Mouse (Mus musculus) kidney, embryonic 14.5 days (tissue): ENCODE measurements around the gene Gp1ba. TPM values are rescaled to one million over a fixed set of nuclear protein-coding genes. Genes with fewer than 3 reads are reported as not detected.

Source experiments
- ATAC-seq: fragments of 200-750 bp; cut with Nextera tagmentation; 2 replicates; pipeline ENCODE4 v1.8.0; 2017; ENCODE audit warnings: moderate number of reproducible peaks, mild to moderate bottlenecking, moderate TSS enrichment, moderate library complexity; ENCODE audit not compliant: low FRiP score, low TSS enrichment
- H3K27ac ChIP-seq: fragments of 300-500 bp; sonication (generic); 2 replicates; pipeline ENCODE4 v1.5.1; 2014; ENCODE audit warnings: low read depth, mild to moderate bottlenecking, low read length, moderate library complexity, mixed read lengths
- H3K27me3 ChIP-seq: fragments of 300-500 bp; sonication (generic); 2 replicates; pipeline ENCODE4 v1.6.1; 2014; ENCODE audit warnings: mild to moderate bottlenecking, low read length; ENCODE audit not compliant: control insufficient read depth, insufficient read depth
- H3K36me3 ChIP-seq: fragments of 300-500 bp; sonication (generic); 2 replicates; pipeline ENCODE4 v1.6.1; 2014; ENCODE audit warnings: low read length, mixed read lengths; ENCODE audit not compliant: control insufficient read depth, insufficient read depth
- H3K4me1 ChIP-seq: fragments of 300-500 bp; sonication (generic); 2 replicates; pipeline ENCODE4 v1.6.1; 2014; ENCODE audit warnings: low read length, mixed read lengths; ENCODE audit not compliant: control insufficient read depth, insufficient read depth
- H3K4me2 ChIP-seq: fragments of 300-500 bp; sonication (generic); replicated peaks from 2 replicates; pipeline ENCODE4 v1.6.1; 2014; ENCODE audit warnings: low read depth, mild to moderate bottlenecking, low read length
- H3K4me3 ChIP-seq: fragments of 300-500 bp; sonication (generic); 2 replicates; pipeline ENCODE4 v1.5.1; 2014; ENCODE audit warnings: mild to moderate bottlenecking, low read length
- H3K9ac ChIP-seq: fragments of 300-500 bp; sonication (generic); 2 replicates; pipeline ENCODE4 v1.6.1; 2014; ENCODE audit warnings: low read depth, mild to moderate bottlenecking, low read length, moderate library complexity
- H3K9me3 ChIP-seq: fragments of 300-500 bp; sonication (generic); 2 replicates; pipeline ENCODE4 v1.6.1; 2016; ENCODE audit warnings: low read length; ENCODE audit not compliant: control insufficient read depth
- WGBS: fragments of 180-500 bp; shearing (Covaris S2); extraction: QIAGEN DNeasy Blood & Tissue Kit; methylation state at CpG from one replicate; pipeline ENCODE4 v1.1.7; 2014; 5-methylcytosine and 5-hydroxymethylcytosine counted together
- polyA plus RNA-seq: library from polyadenylated mRNA; unstranded; fragments of >200 nt; fragmentation: Nextera tagmentation; extraction: Ambion mirVana; gene quantifications from 2 replicates; pipeline ENCODE4 v1.2.1, GENCODE M21; 2014

Gene Gp1ba
- 0.29 and 0.35 TPM in 2 replicates for polyA plus RNA-seq

DNA sequence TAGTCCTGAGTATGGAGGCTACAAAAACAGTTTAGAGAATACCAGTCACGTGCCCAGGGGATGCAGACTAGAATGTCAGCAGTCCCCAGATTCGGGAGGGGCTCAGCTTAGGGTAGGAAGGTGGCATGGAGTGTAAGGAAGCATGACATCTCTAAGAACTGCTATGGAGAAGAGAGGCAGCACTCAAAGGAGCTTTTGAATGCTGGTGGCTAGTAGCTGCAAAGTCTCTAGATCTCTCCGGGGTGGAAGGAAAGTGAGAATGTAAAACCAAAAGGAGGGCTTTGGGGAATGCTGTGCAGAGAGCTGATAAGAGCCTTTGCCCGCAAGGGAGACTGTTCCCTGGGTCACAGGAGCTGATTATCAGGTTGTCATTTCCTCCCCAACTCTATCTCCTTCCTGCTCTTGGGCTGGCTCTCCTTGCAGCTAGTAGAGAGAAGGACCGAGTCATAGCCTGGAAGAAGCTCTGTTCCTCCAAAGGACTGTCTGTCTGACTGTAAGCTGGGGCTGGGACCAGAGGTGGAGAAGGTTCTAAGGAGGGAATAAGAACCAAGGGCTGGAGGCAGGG, at the start of gene Gp1ba:
Gene Gp1ba (plus strand): TSS at position 409 of the 565 bp plus-strand sequence.
- Histone ChIP-seq H3K4me2 (no peak within 1 kb of the TSS), H3K27ac (no peak within 1 kb of the TSS), H3K9me3 (no peaks in the 10 kb centered on the region), H3K4me3 (no peak within 1 kb of the TSS), H3K4me1 (no peaks in the 10 kb centered on the region), H3K36me3 (peaks cover 7% of the 10 kb centered on the region; the same call in 1 of the 2 replicates), H3K9ac (peak within 1 kb of the TSS; percentile 31; the same call in 1 of the 2 replicates), H3K27me3 (no peaks in the 10 kb centered on the region)
- WGBS, result 43% methylated on average over 5 of the region's 5 CpGs
- no peak for ATAC-seq

DNA sequence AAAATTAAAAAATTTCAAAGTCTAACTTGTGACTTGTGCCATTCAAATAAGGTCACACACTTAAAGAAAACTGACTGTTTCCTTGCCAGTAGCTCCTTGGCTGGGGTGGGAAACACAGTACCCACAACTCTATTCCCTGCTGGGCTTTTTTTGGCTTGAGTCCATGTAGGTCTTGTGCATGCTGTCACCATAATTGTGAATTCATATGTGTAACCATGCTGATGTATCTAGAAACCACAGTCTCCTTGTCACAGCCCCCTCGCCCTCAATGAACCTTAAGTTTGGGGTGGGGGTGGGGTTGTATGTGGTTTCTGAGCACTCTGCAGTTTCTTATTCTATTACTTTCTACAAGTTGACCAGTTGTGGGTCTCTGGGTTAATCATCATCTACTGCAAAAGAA, 47.2 kb upstream of the Gp1ba start:
- no peaks in the 10 kb centered on the region for H3K36me3 ChIP-seq
- H3K4me3 ChIP-seq, result no peak overlapping the region
- H3K27ac ChIP-seq, result no peak overlapping the region
- H3K9me3 ChIP-seq, result no peaks in the 10 kb centered on the region
- H3K9ac ChIP-seq, result no peak overlapping the region
- WGBS, result 79% methylated on average over 1 of the region's 1 CpGs
- H3K4me1 ChIP-seq, result no peaks in the 10 kb centered on the region
- no peak for ATAC-seq
- H3K4me2 ChIP-seq, result no peak overlapping the region
- no peaks in the 10 kb centered on the region for H3K27me3 ChIP-seq

DNA sequence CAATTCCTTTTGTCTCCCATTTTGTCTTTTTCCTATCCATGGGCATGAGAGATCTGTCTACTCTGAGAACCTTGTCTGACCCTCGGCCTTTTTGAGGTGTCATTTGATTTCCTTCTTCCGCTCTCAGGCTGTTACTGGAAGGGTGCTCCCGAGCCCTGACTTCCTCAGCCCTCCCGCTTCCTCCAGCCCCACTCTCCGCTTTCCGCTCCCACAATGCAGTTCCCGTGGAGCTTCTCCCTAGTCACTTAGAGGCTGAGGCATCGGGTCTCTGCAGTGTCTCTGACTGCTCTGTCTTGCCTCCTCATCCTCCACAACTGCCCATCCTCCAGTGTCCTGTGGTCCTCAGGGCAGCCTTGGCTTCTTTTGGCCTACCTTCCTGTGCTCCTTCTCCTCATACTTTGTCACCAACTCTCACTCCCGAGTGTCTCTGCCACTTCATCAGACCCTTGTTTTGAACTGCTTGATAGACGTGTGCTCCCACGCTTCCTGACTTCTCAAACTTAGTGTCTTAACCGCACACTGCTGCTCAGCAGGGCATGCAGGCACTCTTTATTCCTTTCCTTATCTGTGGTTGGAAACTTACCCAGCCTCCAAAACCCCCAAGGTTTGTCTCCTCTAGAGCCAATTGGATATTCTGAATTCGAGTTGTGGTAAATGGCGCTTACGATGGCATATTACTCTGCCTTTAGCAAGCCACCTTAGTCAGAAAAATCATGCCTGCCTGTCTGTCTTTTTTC, 44.5 kb upstream of the Gp1ba start:
- 74% methylated on average over 15 of the region's 15 CpGs for WGBS
- Histone ChIP-seq H3K4me1 (no peaks in the 10 kb centered on the region), H3K4me2 (no peak overlapping the region), H3K36me3 (peaks cover 21% of the 10 kb centered on the region), H3K9ac (no peak overlapping the region), H3K27me3 (no peaks in the 10 kb centered on the region), H3K4me3 (no peak overlapping the region), H3K9me3 (no peaks in the 10 kb centered on the region), H3K27ac (no peak overlapping the region)
- ATAC-seq, result no peak

DNA sequence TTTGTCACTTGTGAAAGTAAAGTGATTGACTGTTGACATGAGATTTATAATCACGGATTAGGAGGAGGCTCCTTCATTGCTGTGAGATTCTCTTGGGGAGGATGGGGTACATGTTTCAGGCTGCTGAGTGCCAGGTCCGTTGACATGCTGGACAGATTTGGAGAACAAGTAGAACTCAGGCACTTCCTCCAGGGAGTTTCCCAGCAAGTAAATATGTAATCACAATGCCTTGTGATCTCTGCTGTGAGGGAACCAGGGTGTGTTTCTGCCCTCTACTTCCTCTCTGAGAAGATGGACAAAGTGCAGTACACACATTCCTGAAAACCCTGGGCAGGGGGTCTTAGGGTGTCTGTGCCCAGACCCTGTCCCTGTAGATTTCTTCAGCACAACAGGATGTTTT, 43.3 kb upstream of the Gp1ba start:
- Histone ChIP-seq H3K4me1 (no peaks in the 10 kb centered on the region), H3K9me3 (no peaks in the 10 kb centered on the region), H3K4me3 (no peak overlapping the region), H3K27me3 (no peaks in the 10 kb centered on the region), H3K36me3 (peaks cover 24% of the 10 kb centered on the region), H3K4me2 (no peak overlapping the region), H3K27ac (peak overlapping the region; percentile 21; the same call in 1 of the 2 replicates), H3K9ac (no peak overlapping the region)
- ATAC-seq, result no peak
- 74% methylated on average over 2 of the region's 2 CpGs for WGBS

DNA sequence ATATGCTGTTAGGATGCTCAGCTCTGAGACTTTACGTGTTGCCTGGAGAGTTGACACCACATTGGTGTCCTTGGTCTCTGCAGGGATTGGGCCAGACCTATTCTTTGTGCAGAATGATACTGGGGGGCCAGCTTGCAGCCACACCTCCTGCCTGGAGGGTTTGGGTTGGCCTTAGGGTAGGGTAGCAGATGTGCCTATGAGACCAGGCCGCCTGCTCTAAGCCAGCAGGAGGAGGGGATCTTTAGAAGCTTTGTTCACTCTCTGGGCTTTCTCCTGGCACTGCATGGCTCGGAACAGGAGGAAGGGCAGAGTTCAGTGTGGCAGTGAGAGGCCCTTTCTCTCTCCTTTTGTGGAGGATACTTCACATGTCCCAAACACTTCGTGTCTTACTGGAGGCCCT, 42.8 kb upstream of the Gp1ba start:
- Histone ChIP-seq H3K4me1 (no peaks in the 10 kb centered on the region), H3K27me3 (no peaks in the 10 kb centered on the region), H3K36me3 (peaks cover 24% of the 10 kb centered on the region), H3K27ac (peak overlapping the region; percentile 21; the same call in 1 of the 2 replicates), H3K9ac (no peak overlapping the region), H3K4me2 (no peak overlapping the region), H3K4me3 (no peak overlapping the region), H3K9me3 (no peaks in the 10 kb centered on the region)
- 82% methylated on average over 4 of the region's 4 CpGs for WGBS
- no peak for ATAC-seq

GRCm38 (mm10) chr11:70597301-70597700, 41.6 kb upstream of the Gp1ba start:
- WGBS, result 86% methylated on average over 6 of the region's 6 CpGs
- Histone ChIP-seq H3K4me3 (no peak overlapping the region), H3K9ac (no peak overlapping the region), H3K27ac (no peak overlapping the region), H3K4me1 (no peaks in the 10 kb centered on the region), H3K9me3 (no peaks in the 10 kb centered on the region), H3K36me3 (peaks cover 35% of the 10 kb centered on the region), H3K27me3 (no peaks in the 10 kb centered on the region), H3K4me2 (no peak overlapping the region)
- no peak for ATAC-seq

DNA sequence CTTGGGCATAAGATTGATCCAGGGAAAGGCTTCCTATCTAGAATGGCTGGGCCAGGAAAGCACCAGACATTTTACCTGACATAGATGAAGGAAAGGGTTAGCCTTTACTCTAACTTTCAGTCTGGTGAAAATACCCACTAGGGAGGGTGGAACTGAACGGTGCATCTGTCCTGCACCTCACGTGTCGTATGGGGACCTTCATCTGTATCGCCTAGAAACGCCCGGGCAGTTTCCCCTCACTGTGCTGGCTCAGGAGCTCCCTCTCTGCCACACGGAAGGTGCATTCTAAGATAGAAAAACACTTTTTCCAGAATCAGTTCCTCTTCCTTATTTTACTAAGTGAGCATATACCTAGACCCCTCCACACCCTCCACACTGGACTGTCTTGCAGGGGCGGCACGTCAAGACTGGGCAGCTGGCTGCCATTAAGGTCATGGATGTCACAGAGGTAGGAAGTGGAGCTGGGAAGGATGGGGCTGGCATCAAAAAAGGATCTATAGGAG, 40.4 kb upstream of the Gp1ba start:
- Histone ChIP-seq H3K4me3 (no peak overlapping the region), H3K4me1 (no peaks in the 10 kb centered on the region), H3K27ac (no peak overlapping the region), H3K9ac (no peak overlapping the region), H3K27me3 (no peaks in the 10 kb centered on the region), H3K9me3 (no peaks in the 10 kb centered on the region), H3K4me2 (no peak overlapping the region), H3K36me3 (peaks cover 36% of the 10 kb centered on the region)
- no peak for ATAC-seq
- WGBS, result 91% methylated on average over 9 of the region's 9 CpGs

GRCm38 (mm10) chr11:70605024-70605566, 33.8 kb upstream of the Gp1ba start:
- Histone ChIP-seq H3K27ac (no peak overlapping the region), H3K36me3 (peaks cover 75% of the 10 kb centered on the region), H3K4me3 (no peak overlapping the region), H3K4me1 (0 out of 2 replicates have a peak, but pooled peaks cover 4% of the 10 kb centered on the region), H3K4me2 (no peak overlapping the region), H3K27me3 (no peaks in the 10 kb centered on the region), H3K9me3 (no peaks in the 10 kb centered on the region), H3K9ac (no peak overlapping the region)
- ATAC-seq, result no peak
- 63% methylated on average over 14 of the region's 14 CpGs for WGBS

DNA sequence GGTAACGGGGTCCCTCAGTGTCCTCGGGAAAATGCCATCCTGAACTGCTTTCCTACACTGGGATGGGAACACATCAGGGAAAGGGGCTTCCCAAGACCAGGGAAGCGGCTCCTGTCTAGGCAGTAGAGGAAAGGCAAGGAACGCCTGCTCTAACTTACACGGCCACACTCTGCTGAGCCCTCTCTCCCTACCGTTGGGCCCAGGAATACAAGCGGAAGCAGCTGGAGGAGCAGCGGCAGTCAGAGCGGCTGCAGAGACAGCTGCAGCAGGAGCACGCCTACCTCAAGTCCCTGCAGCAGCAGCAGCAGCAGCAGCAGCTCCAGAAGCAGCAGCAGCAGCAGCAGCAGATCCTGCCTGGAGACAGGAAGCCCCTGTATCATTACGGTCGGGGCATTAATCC, 32.2 kb upstream of the Gp1ba start:
- no peak for ATAC-seq
- Histone ChIP-seq H3K27ac (no peak overlapping the region), H3K27me3 (no peaks in the 10 kb centered on the region), H3K36me3 (peaks cover 86% of the 10 kb centered on the region), H3K4me3 (no peak overlapping the region), H3K9ac (no peak overlapping the region), H3K9me3 (no peaks in the 10 kb centered on the region), H3K4me1 (0 out of 2 replicates have a peak, but pooled peaks cover 4% of the 10 kb centered on the region), H3K4me2 (no peak overlapping the region)
- 71% methylated on average over 12 of the region's 12 CpGs for WGBS
